Mouse (Mus musculus) bone marrow macrophage, adult 2 months (primary cell): ENCODE measurements around the gene Hist1h2bh.

Experiments
- CTCF ChIP-seq: IDR thresholded peaks from 2 replicates; pipeline ENCODE4 v1.5.1; 2012; ENCODE audit warnings: low read depth, mild to moderate bottlenecking, low read length, moderate library complexity
- POLR2A ChIP-seq: IDR thresholded peaks from 2 replicates; pipeline ENCODE4 v1.6.1; 2012; ENCODE audit warnings: mild to moderate bottlenecking, low read depth, low read length, borderline replicate concordance

DNA sequence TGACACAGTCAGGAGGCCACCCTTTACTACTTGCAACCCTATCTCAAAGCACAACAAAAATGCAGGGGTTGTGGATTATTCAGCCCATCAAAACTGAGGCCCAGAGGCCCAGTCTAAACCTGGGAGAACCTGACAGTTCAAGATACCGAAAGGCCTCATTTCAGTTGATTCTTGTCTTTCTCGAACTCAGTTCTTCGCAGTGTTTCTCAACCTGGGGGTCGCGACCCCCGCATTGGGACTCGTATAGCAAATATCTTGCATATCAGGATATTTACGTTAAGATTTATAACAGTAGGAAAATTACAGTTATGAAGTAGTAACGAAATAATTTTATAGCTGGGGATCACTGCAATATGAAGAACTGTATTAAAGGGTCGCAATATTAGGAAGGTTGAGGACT is 17.3 kb downstream of the Hist1h2bh start:
- TF ChIP-seq CTCF: no peak
- TF ChIP-seq POLR2A: no peak
